Mouse (Mus musculus): ENCODE results near the gene Ptch2.

Gene Ptch2

DNA sequence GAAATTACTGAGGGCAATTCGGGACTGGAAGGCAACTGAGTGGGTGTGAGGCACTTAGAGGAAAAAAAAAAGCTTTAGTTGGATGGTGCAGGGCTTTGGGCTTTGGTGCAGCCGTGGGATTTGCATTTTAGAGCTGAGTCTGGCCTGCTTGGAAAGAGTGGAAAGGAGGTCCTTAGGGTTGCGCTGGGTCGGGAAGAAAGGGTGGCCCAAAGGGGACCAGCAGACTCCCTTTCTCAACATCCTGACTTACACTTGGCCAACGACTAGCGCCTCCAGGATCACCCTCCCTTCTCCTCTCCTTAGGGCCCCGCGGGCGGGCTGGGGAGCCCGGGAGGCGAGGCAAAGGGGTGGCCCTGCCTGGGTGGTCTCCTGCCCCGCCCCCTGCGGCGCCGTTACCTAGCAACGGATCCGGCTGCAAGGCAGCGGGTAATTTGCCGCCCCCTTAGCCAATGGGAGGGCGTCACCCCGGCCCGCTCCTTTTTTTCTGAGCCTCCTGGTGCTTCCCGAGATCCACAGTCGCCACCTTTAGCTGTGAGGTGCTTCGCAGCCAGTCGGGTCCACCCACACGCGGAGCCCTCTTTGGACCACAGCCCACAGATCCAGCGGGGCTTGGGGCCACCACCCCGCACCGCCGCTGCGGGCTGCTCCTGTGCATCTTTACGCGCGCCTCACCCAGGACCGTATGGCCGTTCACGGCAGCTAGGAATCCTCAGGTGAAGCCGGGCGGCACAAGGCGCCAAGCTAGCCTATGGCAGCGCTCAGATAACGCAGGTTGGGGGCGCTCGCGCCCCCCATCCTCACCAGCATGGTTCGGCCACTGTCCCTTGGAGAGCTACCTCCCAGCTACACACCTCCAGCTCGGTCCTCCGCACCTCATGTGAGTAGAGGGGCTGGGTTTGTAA is at the start of gene Ptch2:
Gene Ptch2 (plus strand): TSS at position 525 of the 902 bp plus-strand sequence.
- DNase-seq (ENCODE audit: low spot score) = no peak

DNA sequence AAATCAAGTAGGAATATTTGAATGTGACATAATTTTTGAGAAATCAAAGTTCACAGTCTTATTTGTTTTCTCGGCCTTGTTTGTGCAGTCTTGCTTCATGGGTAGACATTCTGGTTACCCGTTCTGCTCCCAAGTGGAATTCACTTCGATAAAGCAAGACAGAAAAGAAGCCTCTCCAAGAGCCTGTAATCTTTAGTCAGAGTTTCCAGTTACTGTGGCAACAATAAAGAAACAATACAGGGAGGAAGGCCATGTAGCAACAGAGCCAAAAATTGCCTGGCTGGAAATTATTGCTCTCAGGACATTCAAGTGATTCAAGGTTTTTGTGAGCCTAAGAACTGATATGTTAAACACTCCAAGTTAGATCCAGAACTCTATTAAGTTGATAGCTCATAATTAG is 47.0 kb upstream of the Ptch2 start:
- DNase-seq (ENCODE audit: low spot score) = no peak

DNA sequence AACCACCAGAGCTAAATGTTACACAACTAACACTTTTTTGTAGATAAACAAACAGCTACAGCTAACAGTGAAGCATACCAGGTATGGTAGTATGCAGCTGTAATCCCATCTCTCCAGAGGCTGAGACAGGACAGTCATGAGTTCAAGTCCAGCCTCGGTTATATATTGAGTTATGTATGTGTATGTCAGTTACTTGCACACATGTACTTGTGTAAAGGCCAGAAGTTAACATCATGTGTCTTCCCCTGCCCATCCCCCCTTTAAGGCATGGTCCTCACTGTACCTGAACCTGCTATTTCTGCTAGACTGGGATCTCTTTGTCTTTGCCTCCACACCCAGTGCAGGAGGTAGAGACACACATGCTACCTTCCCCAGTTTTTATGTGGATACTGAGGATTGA is 46.4 kb upstream of the Ptch2 start:
- no peak for DNase-seq (ENCODE audit: low spot score)

DNA sequence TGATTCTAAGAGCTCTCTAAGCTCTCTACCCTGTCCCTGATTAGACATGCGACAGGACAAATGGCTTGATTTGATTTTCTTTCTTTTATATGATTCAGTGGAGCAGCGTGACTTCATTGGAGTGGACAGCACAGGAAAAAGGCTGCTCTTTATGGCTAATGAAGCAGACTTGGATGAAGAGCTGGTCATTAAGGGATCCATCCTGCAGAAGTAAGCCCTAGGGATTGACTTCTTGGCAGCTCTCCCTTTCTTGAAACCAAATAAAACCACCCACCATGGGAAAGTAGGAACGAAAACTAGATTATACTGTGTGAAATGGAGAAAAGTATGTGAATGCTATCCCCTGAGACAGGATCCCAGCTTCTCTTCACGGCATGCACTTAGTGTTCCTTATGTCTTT is 43.2 kb upstream of the Ptch2 start:
- no peak for DNase-seq (ENCODE audit: low spot score)

DNA sequence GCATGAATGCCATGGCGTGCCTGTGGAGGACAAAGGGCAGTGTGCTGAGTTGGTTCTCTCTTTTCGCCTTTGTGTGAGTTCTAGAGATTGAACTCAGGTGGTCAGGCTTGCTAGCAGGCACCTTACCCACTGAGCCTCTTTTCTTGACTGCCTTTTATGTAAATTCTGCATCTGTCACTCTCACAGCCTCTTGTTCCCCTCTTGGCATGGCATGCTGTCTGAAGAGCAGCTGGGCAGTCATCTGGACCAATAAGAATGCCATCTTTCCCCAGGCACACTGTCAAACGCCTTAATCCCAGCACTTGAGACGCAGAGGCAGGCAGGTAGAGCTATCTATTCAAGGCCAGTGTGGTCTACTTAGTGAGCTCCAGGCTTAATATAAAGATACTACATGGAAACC is 41.9 kb upstream of the Ptch2 start:
- DNase-seq (ENCODE audit: low spot score) = no peak

DNA sequence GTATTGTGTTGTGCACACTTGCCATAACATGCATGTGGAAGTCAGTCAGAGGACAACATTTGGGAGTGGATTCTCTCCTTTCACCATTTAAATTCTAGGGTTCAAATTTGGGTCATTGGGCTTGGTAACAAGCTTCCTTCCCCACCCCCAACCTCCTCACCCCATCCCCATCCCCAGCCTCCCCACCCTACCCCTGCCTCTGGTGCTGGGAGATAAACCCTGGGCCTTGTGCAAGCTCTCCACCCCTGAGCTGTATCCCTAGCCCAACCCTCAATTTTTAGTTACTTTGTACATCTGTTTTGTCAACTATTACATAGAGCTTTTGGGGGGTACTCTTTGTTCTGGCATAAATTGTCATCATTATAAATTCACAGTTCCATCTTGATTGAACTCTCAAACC is 39.8 kb upstream of the Ptch2 start:
- DNase-seq (ENCODE audit: low spot score) = no peak

DNA sequence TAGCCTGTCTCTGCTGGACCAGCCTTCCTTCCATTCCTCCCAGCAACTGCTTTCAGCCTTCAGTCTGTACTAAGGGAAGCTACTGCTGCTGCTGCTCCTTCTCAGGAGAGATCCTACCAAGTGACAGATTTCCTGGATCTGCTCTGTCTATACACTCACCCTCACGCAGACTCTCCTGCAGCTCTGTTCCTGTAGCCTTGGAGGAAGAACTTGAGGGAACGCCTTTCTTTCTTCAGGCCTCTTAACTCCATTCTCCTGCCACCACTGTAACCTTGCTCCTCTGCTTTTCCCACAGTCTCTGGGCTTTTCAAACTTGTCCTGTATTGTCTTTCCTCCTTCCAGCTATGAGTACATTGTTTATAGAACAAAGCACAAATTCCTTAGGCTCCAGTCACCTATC is 39.4 kb upstream of the Ptch2 start:
- no peak for DNase-seq (ENCODE audit: low spot score)

DNA sequence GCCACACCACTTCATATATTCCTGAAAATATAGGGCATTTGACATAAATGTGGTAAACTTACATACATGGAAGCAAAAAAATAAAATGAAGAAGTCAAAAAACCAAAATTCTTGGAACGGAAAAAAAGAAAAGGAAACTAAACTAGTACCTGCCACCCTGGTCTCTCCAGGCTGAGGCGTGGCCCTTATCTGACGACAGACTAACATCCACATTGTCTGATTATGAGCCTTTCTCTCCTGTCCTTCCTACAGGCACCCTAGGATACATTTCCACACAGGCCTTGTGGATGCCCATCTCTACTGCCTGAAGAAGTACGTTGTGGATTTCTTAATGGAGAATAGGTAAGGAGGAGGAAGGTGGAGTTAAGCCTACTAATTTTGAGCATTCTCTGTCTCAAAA is 37.4 kb upstream of the Ptch2 start:
- DNase-seq (ENCODE audit: low spot score) = no peak

DNA sequence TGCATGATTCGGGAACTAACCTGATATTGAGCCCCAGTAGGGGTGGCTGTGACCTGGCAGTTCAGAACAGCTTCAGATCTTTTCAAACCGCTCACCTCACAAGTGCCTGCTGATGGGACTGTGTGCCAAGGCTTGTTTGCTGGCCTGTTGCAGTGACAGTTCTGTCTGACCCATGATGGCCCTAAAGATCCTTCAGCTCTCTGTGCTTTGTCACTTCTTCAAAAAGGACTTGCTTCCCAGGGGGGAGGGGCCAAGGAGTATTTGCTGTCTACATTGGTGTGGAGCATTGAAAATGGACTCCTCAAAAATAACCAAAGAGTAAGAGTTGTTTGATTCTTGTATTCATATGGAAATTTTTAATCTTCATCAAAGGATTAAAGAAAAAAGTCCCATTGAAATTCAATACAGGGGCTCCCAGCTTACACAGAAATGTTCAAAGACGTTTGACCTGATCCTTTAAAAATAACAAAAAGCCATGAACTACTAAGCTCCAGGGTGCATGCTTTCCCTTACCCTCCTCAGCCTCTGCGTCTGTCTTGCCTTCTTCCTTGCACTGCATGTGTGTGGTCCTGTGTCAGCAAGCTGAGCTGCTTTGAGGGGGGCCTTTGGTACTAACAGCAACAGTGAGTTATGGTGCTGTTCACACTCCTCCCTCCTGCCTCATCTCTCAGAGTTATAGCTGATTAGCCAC is 33.0 kb upstream of the Ptch2 start:
- DNase-seq (ENCODE audit: low spot score) = no peak

DNA sequence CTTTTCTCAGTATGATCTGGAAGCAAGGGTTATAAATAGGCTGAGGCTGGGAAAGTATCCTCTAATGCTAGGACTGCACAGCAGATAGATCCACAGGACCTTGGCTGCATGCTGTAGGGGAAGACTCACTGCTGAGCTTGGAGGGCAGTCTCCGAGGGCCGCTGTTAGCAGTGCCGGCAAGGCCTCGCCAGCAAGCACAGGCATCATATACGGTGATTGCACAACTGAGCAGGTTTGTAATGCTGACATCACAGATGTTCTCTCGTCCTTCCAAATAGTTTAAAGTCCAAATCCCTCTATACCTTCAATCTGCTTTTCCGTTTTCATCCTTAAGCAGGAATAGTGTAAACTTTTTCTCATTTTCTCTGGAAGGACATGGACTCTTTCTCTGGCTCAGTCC is 27.8 kb upstream of the Ptch2 start:
- DNase-seq (ENCODE audit: low spot score) = no peak

DNA sequence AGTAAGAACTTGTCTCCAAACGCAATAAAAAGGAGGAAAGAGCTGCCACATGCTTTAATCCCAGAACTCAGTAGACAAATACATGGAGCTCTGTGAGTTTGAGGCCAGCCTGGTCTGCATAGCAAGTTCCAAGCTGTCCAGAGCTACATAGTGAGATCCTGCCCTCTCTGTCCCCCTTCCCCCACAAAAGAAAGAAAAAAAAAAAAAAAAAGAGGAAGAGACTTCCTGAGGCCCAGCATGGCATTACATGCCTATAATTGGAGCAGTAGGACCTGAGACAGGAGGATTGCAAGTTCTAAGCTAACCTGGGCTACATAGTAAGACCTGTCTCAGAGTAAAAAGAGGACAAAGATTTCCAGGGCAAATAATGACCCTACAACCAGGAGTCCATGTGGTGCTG is 26.2 kb upstream of the Ptch2 start:
- DNase-seq (ENCODE audit: low spot score) = no peak

DNA sequence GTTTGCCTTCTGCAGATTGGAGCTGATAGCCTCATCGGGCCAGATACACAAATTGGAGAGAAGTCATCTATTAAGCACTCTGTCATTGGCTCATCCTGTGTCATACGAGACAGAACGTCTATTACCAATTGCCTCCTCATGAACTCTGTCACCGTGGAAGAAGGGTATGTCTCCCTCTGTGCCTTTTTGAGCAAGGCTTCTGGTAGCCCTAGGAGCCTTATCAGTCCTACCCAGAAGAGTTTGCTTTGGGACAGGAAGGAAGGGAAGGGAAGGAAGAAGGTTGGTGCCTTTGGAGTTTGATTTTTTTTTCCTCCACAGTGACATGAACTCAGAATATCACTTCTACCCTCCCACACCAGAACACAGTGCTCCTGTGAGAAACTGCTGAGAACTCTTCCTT is 25.3 kb upstream of the Ptch2 start:
- no peak for DNase-seq (ENCODE audit: low spot score)

DNA sequence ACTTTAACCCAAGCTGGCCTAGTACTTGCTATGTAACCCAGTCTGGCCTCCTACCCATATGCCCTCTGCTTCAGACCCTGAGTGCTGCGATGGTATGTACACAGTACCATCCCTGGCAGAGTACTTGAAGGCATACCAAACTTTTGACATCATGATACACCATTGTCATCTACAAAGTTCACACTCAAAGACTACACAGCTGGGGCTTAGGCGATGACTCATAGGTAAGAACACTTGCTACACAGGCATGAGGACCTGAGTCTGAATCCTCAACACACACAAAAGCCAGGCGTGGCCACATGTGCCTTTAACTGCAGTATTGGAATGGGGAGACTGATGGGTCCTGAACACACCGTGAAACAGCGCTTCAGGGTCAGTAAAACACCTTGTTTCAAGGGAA is 24.7 kb upstream of the Ptch2 start:
- DNase-seq (ENCODE audit: low spot score) = no peak

DNA sequence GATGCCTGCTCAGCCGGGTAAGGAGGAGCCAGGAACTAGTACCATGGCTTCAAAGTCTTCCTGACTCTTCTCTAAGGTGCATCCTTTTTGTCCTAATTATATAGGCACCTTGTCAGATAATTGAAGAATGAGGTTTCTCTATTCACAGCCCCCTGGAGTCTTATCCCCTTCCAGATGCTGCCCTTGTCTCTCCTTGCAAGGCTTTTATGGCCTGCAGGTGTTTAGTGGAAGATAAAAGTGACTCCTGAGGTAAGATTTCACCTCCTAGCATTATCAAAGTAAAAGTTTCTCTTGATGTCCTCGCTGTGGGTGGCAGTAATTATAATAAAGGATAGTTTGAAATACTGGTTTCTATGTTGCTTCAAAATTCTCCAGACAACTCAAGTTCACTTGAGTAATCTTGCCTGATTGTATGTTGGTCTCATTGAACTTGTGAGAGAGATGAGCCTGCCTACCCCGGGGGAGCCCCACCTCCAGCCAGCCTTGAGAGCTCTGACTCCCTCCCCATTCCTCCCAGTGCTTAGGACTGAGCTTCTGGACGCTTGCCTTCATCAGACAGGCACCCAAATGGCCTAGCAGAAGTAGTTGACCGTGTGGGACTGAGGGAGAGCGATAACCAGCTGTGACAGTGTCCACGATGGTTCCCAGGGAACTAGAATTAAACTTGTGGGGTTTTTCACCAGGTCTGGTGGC is 7.8 kb upstream of the Ptch2 start:
- DNase-seq (ENCODE audit: low spot score) = no peak

DNA sequence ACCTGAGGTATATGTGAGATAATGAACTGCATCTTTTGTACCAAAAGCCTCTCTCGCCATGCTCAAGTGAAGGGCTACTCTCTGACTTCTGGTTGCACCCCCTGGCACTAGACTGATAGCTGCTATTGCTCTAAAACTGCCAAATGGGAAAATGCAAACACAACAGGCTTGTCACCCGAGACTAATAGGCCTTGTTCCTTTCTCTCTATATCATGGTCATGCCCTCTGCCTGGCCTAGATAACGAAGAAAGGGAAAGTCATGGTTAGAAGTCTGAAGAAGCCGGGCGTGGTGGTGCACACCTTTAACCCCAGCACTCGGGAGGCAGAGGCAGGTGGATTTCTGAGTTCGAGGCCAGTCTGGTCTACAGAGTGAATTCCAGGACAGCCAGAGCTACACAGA is 5.3 kb upstream of the Ptch2 start:
- no peak for DNase-seq (ENCODE audit: low spot score)

DNA sequence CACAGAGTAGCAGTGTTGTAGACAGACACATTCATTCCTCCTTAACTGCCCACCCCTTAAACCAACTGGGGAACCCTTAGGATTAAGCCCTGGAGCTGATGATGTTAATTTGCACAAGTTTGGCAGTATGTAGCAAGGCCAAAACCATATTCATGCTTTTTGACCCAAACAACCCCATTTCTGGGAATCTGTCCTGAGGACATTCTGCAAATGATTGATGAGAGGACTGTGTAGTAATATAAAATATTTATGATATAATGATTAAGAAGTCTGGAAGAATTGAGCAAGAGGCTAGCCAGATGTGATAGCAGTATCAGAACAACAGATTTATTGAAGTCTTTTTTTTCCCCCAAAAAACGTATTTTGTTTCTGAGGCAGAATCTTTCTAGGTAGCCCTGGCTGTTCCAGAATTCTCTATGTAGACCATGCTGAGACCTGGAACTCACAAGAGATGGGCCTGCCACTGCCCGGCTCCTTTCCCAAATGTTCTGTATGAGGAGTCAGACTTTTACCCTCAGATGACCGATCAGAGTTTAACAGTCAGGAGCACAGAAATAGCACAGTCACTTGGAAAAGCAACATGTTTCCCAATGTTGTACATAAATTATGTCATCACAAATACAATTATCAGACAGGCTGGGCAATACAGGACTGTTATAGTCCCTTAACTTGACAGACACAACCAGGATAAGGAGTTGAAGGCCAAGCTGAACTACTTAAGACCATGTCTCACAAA is 1.1 kb upstream of the Ptch2 start:
- no peak for DNase-seq (ENCODE audit: low spot score)

DNA sequence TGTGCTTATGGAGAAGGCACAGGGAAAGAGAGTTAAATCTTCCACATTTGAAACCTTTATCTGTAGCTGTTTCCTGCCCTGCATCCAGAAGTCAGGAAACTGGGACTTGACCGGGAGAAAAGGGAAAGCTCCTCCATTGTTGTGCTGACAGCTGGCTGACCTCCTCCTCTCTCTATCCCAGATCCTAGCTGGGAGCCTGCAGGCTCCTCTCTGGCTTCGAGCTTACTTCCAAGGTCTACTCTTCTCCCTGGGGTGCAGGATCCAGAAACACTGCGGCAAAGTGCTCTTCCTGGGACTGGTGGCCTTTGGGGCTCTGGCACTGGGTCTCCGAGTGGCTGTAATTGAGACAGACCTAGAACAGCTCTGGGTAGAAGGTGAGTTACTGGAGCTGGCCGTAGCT is 791 bp downstream of the Ptch2 start:
- no peak for DNase-seq (ENCODE audit: low spot score)

DNA sequence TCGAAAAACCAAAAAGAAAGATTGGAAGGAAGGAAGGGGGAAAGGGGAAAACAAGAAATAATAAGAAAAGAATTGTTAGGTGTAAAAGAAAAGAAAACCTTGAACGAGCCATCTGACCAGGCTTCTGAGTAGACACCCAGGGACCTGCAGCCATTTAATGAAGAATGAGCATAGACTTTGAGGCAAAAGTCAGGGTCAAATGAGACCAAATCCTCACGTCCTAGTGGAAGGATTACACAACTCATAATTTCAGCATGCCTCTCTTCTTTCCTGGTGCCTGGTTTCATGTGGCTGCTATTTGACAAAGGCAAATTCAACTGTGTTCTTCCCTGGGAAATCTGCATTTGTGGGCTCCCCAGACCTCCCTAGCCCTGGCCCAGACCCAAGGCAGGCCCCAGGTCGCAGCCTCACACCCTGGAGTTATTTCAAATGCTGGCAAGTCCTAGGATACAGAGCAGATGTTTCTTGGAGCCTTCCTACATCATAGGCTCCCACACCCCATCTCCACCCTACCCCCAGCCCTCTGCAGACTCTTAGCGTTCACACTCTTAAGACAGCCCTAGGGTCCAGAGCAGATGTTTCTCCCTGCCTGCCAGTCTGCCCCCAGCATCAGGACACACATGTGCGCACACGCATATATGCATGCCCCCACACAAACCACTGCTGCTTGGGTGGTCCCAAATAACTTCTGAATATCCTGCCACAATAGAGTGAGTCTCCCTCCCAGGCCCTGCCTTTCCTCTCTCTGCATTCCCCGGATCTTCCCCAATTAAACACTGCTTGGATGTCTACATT is 2.3 kb downstream of the Ptch2 start:
- no peak for DNase-seq (ENCODE audit: low spot score)

DNA sequence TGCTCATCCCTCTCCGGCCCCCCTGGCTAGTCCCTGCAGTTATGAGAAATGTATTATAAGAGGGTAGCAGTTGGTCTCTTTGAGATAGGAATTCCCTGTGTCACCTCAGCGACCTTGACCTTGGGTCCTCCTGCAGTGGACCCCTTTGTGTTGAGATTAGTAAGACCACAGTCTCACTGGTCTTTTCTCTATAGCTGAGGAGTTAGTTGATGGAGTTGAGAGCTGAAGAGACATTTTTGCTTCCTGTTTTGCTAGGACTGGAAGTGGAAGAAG is 2.8 kb downstream of the Ptch2 start:
- DNase-seq (ENCODE audit: low spot score) = no peak

DNA sequence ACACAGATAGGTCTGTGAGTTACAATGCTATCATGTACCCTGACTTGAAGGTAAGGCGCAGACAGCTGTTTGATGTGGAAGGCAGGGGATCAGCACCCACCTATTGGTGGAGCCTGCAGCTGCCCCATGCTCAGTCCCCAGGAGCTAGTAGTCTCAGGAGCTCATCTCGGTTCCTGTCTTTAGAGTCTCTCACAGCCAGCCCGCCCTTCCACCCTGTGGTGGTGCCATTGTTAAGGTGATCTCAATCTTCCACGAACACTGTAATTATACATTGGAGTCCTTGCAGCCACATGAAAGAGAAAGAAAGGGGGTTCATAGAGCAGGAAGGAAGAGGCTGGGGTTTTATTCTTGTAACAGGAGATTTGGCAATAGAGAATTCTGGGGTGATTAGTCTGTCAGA is 4.2 kb downstream of the Ptch2 start:
- no peak for DNase-seq (ENCODE audit: low spot score)

DNA sequence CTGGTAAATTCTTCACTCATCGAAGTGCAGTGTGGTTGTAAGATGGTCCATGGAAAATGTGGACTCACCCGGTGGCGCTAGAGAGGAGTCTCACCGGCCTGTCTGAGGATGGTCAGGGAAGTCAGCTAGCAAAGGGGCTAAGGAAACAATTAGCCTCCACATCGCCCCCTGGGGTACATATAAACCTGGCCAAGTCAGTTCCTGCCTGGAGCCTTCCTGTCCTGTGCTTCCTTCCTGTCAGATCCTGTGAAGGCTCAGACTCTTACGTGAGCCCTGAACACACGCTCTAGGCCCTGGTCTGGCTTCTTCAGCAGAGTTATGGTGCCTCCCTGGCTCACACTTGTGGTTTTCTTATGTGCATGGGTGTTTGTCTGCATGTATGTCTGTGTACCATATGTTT is 5.3 kb downstream of the Ptch2 start:
- no peak for DNase-seq (ENCODE audit: low spot score)

DNA sequence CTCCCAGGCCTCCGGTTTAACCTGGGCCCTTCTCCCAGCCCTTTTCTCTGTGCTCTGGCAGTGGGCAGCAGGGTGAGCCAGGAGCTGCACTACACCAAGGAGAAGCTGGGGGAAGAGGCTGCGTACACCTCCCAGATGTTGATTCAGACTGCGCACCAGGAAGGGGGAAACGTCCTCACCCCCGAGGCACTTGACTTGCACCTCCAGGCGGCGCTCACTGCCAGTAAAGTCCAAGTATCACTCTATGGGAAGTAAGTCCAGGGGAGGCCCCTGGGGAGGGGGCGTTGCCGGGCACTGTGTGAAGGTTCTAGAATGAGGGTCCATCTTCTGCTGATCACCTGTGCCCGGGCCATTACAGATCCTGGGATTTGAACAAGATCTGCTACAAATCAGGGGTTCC is 8.8 kb downstream of the Ptch2 start:
- no peak for DNase-seq (ENCODE audit: low spot score)

All from urinary bladder, postnatal 10 days (tissue).